Mouse (Mus musculus) liver, adult 2 months (tissue): ENCODE results near the gene Bhlhe41. TPM values are rescaled to one million over a fixed set of nuclear protein-coding genes. Genes with fewer than 3 reads are reported as not detected.

ENCODE experiments used
- DNase-seq: peaks from one replicate; pipeline ENCODE4 v3.0.0-alpha.2; 2011; ENCODE audit warnings: low read depth, low spot score; ENCODE audit errors: extremely low read depth
- H3K27ac ChIP-seq: fragments of 200-500 bp; replicated peaks from 2 replicates; pipeline ENCODE4 v1.5.1; 2012; ENCODE audit warnings: low read depth, mild to moderate bottlenecking, control low read depth, inconsistent platforms, low read length; ENCODE audit not compliant: insufficient read depth
- H3K27me3 ChIP-seq: fragments of 200-500 bp; 2 replicates; pipeline ENCODE4 v1.6.1; 2012; ENCODE audit warnings: mild to moderate bottlenecking, moderate library complexity, low read length, inconsistent platforms; ENCODE audit not compliant: control insufficient read depth, insufficient read depth
- H3K36me3 ChIP-seq: fragments of 200-500 bp; 2 replicates; pipeline ENCODE4 v1.6.1; 2012; ENCODE audit warnings: low read length, inconsistent platforms; ENCODE audit not compliant: control insufficient read depth, insufficient read depth
- H3K4me1 ChIP-seq: fragments of 200-500 bp; 2 replicates; pipeline ENCODE4 v1.6.1; 2011; ENCODE audit warnings: low read length; ENCODE audit not compliant: control insufficient read depth, insufficient read depth
- H3K4me3 ChIP-seq: fragments of 200-500 bp; 2 replicates; pipeline ENCODE4 v1.5.1; 2011; ENCODE audit warnings: low read depth, mild to moderate bottlenecking, control low read depth, low read length, moderate library complexity; ENCODE audit not compliant: insufficient read depth
- H3K79me2 ChIP-seq: fragments of 200-500 bp; 2 replicates; pipeline ENCODE4 v1.6.1; 2012; ENCODE audit warnings: inconsistent platforms, mild to moderate bottlenecking, low read length, moderate library complexity; ENCODE audit not compliant: control insufficient read depth, insufficient read depth
- H3K9ac ChIP-seq: fragments of 200-500 bp; 2 replicates; pipeline ENCODE4 v1.6.1; 2012; ENCODE audit warnings: low read depth, mild to moderate bottlenecking, control low read depth, inconsistent platforms, low read length
- CTCF ChIP-seq: fragments of 200-500 bp; IDR thresholded peaks from 2 replicates; pipeline ENCODE4 v1.5.1; 2011; ENCODE audit warnings: low read depth, low read length, control low read depth
- POLR2A ChIP-seq: fragments of 200-500 bp; IDR thresholded peaks from 2 replicates; pipeline ENCODE4 v1.6.1; 2011; ENCODE audit warnings: low read length, control low read depth; ENCODE audit not compliant: insufficient read depth; ENCODE audit errors: extremely low read depth
- WGBS: fragments of 180-500 bp; shearing (Covaris S2); methylation state at CpG from one replicate; pipeline ENCODE4 v1.1.7; 2018; 5-methylcytosine and 5-hydroxymethylcytosine counted together
- polyA plus RNA-seq: library from polyadenylated mRNA; depleted of rRNA; stranded (reverse); fragments of >200 nt; gene quantifications from 2 replicates; pipeline ENCODE4 v1.2.3, GENCODE M21; 2012
- total RNA-seq: library from RNA; depleted of rRNA; stranded (reverse); fragments of >200 nt; gene quantifications from 2 replicates; pipeline ENCODE4 v1.2.3, GENCODE M21; 2014

Bhlhe41 gene
- total and polyA plus RNA-seq, 2 experiments: 0.21 to 1.8 TPM

- Histone ChIP-seq H3K36me3 (no peaks in the 10 kb centered on the region), H3K27ac (no peak overlapping the region), H3K4me1 (no peaks in the 10 kb centered on the region), H3K9ac (no peak overlapping the region), H3K27me3 (no peaks in the 10 kb centered on the region), H3K79me2 (no peaks in the 10 kb centered on the region), H3K4me3 (no peak overlapping the region)
- TF ChIP-seq CTCF (no peak), POLR2A (no peak)
- WGBS: 59% methylated on average over 9 of the region's 9 CpGs
- DNase-seq: no peak
Observed at GRCm38 (mm10) chr6:145876986-145877735, 11.8 kb upstream of the Bhlhe41 start.

GRCm38 (mm10) chr6:145873354-145873753 lies 8.0 kb upstream of the Bhlhe41 start:
- H3K36me3 ChIP-seq: no peaks in the 10 kb centered on the region
- H3K4me1 ChIP-seq: no peaks in the 10 kb centered on the region
- 88% methylated on average over 8 of the region's 8 CpGs for WGBS
- no peaks in the 10 kb centered on the region for H3K27me3 ChIP-seq
- H3K79me2 ChIP-seq: no peaks in the 10 kb centered on the region
- no peak for DNase-seq
- no peak overlapping the region for H3K4me3 ChIP-seq
- no peak overlapping the region for H3K27ac ChIP-seq
- no peak overlapping the region for H3K9ac ChIP-seq
- no peak for TF ChIP-seq POLR2A
- no peak for TF ChIP-seq CTCF

- DNase-seq: no peak
- 89% methylated on average over 7 of the region's 7 CpGs for whole genome bisulfite sequencing
- Histone ChIP-seq H3K4me1 (no peaks in the 10 kb centered on the region), H3K79me2 (no peaks in the 10 kb centered on the region), H3K27me3 (no peaks in the 10 kb centered on the region), H3K36me3 (no peaks in the 10 kb centered on the region), H3K9ac (no peak overlapping the region), H3K27ac (no peak overlapping the region), H3K4me3 (no peak overlapping the region)
- no peak for TF ChIP-seq POLR2A
- TF ChIP-seq CTCF: no peak
Observed at GRCm38 (mm10) chr6:145872010-145872409, 6.7 kb upstream of the Bhlhe41 start.

GRCm38 (mm10) chr6:145870991-145871390 lies 5.6 kb upstream of the Bhlhe41 start:
- TF ChIP-seq POLR2A (no peak), CTCF (no peak)
- no peaks in the 10 kb centered on the region for H3K27me3 ChIP-seq
- no peak overlapping the region for H3K27ac ChIP-seq
- H3K9ac ChIP-seq: no peak overlapping the region
- no peak overlapping the region for H3K4me3 ChIP-seq
- H3K36me3 ChIP-seq: no peaks in the 10 kb centered on the region
- no peak for DNase-seq
- H3K4me1 ChIP-seq: no peaks in the 10 kb centered on the region
- WGBS: 79% methylated on average over 4 of the region's 4 CpGs
- H3K79me2 ChIP-seq: no peaks in the 10 kb centered on the region

GRCm38 (mm10) chr6:145867111-145867510 lies 1.8 kb upstream of the Bhlhe41 start:
- 68% methylated on average over 3 of the region's 3 CpGs for WGBS
- no peak for DNase-seq
- Histone ChIP-seq H3K4me3 (no peak overlapping the region), H3K27me3 (no peaks in the 10 kb centered on the region), H3K4me1 (peaks cover 3% of the 10 kb centered on the region), H3K9ac (no peak overlapping the region), H3K27ac (no peak overlapping the region), H3K36me3 (no peaks in the 10 kb centered on the region), H3K79me2 (no peaks in the 10 kb centered on the region)
- TF ChIP-seq POLR2A (no peak), CTCF (no peak)
